Mouse (Mus musculus): ENCODE data around the gene Spns2. TPM values are rescaled to one million over a fixed set of nuclear protein-coding genes. Genes with fewer than 3 reads are reported as not detected.

Gene Spns2
- polyA plus RNA-seq, 1 experiment from 2014 or later = 2.4 TPM

- Histone ChIP-seq H3K4me3 (ENCODE audit: low read length) (no peak overlapping the region), H3K27me3 (ENCODE audit: control insufficient read depth, insufficient read depth, low read length) (no peaks in the 10 kb centered on the region), H3K9me3 (ENCODE audit: control insufficient read depth, low read length) (no peaks in the 10 kb centered on the region), H3K4me2 (replicated peaks; ENCODE audit: low read depth, low read length) (no peak overlapping the region), H3K27ac (ENCODE audit: low read depth, low read length) (no peak overlapping the region), H3K9ac (ENCODE audit: low read depth, low read length) (no peak overlapping the region), H3K4me1 (ENCODE audit: control insufficient read depth, insufficient read depth, low read length) (peaks cover 23% of the 10 kb centered on the region; the same call in 1 of the 2 replicates), H3K36me3 (ENCODE audit: control insufficient read depth, insufficient read depth, low read length) (no peaks in the 10 kb centered on the region)
- ATAC-seq (ENCODE audit: low FRiP score, low TSS enrichment) = no peak
- 21% methylated on average over 4 of the region's 4 CpGs for WGBS
Measured at GRCm38 (mm10) chr11:72417376-72417775, 72.3 kb downstream of the Spns2 start.

- Histone ChIP-seq H3K4me3 (ENCODE audit: low read length) (no peak overlapping the region), H3K27ac (ENCODE audit: low read depth, low read length) (no peak overlapping the region), H3K9me3 (ENCODE audit: control insufficient read depth, low read length) (no peaks in the 10 kb centered on the region), H3K36me3 (ENCODE audit: control insufficient read depth, insufficient read depth, low read length) (no peaks in the 10 kb centered on the region), H3K9ac (ENCODE audit: low read depth, low read length) (no peak overlapping the region), H3K4me2 (replicated peaks; ENCODE audit: low read depth, low read length) (no peak overlapping the region), H3K27me3 (ENCODE audit: control insufficient read depth, insufficient read depth, low read length) (no peaks in the 10 kb centered on the region), H3K4me1 (ENCODE audit: control insufficient read depth, insufficient read depth, low read length) (peaks cover 27% of the 10 kb centered on the region; the same call in 1 of the 2 replicates)
- 82% methylated on average over 5 of the region's 5 CpGs for WGBS
- ATAC-seq (ENCODE audit: low FRiP score, low TSS enrichment) = no peak
Measured at GRCm38 (mm10) chr11:72416666-72417065, 73.0 kb downstream of the Spns2 start.

GRCm38 (mm10) chr11:72415155-72415554 is 74.5 kb downstream of the Spns2 start:
- Histone ChIP-seq H3K4me3 (ENCODE audit: low read length) (no peak overlapping the region), H3K27ac (ENCODE audit: low read depth, low read length) (no peak overlapping the region), H3K9me3 (ENCODE audit: control insufficient read depth, low read length) (no peaks in the 10 kb centered on the region), H3K9ac (ENCODE audit: low read depth, low read length) (no peak overlapping the region), H3K36me3 (ENCODE audit: control insufficient read depth, insufficient read depth, low read length) (no peaks in the 10 kb centered on the region), H3K4me1 (ENCODE audit: control insufficient read depth, insufficient read depth, low read length) (peaks cover 28% of the 10 kb centered on the region; the same call in 1 of the 2 replicates), H3K4me2 (replicated peaks; ENCODE audit: low read depth, low read length) (no peak overlapping the region), H3K27me3 (ENCODE audit: control insufficient read depth, insufficient read depth, low read length) (no peaks in the 10 kb centered on the region)
- ATAC-seq (ENCODE audit: low FRiP score, low TSS enrichment) = no peak
- 64% methylated on average over 8 of the region's 8 CpGs for WGBS

GRCm38 (mm10) chr11:72413601-72414190 is 76.0 kb downstream of the Spns2 start:
- Histone ChIP-seq H3K4me3 (ENCODE audit: low read length) (no peak overlapping the region), H3K9me3 (ENCODE audit: control insufficient read depth, low read length) (no peaks in the 10 kb centered on the region), H3K4me1 (ENCODE audit: control insufficient read depth, insufficient read depth, low read length) (peaks cover 41% of the 10 kb centered on the region; the same call in 1 of the 2 replicates), H3K4me2 (replicated peaks; ENCODE audit: low read depth, low read length) (no peak overlapping the region), H3K9ac (ENCODE audit: low read depth, low read length) (no peak overlapping the region), H3K36me3 (ENCODE audit: control insufficient read depth, insufficient read depth, low read length) (no peaks in the 10 kb centered on the region), H3K27ac (ENCODE audit: low read depth, low read length) (no peak overlapping the region), H3K27me3 (ENCODE audit: control insufficient read depth, insufficient read depth, low read length) (no peaks in the 10 kb centered on the region)
- 41% methylated on average over 5 of the region's 5 CpGs for WGBS
- ATAC-seq (ENCODE audit: low FRiP score, low TSS enrichment) = no peak

- no peak overlapping the region for H3K27ac ChIP-seq (ENCODE audit: low read depth, low read length)
- H3K4me1 ChIP-seq (ENCODE audit: control insufficient read depth, insufficient read depth, low read length) = peaks cover 44% of the 10 kb centered on the region
- H3K4me2 ChIP-seq (replicated peaks; ENCODE audit: low read depth, low read length) = no peak overlapping the region
- H3K4me3 ChIP-seq (ENCODE audit: low read length) = no peak overlapping the region
- no peak for ATAC-seq (ENCODE audit: low FRiP score, low TSS enrichment)
- H3K9me3 ChIP-seq (ENCODE audit: control insufficient read depth, low read length) = no peaks in the 10 kb centered on the region
- no peaks in the 10 kb centered on the region for H3K27me3 ChIP-seq (ENCODE audit: control insufficient read depth, insufficient read depth, low read length)
- 72% methylated on average over 7 of the region's 7 CpGs for WGBS
- H3K9ac ChIP-seq (ENCODE audit: low read depth, low read length) = no peak overlapping the region
- no peaks in the 10 kb centered on the region for H3K36me3 ChIP-seq (ENCODE audit: control insufficient read depth, insufficient read depth, low read length)
Measured at GRCm38 (mm10) chr11:72413016-72413415, 76.7 kb downstream of the Spns2 start.

- Histone ChIP-seq H3K4me2 (replicated peaks; ENCODE audit: low read depth, low read length) (peak overlapping the region; percentile 99), H3K27ac (ENCODE audit: low read depth, low read length) (no peak overlapping the region), H3K9ac (ENCODE audit: low read depth, low read length) (peak overlapping the region; percentile 93; the same call in 1 of the 2 replicates), H3K27me3 (ENCODE audit: control insufficient read depth, insufficient read depth, low read length) (no peaks in the 10 kb centered on the region), H3K9me3 (ENCODE audit: control insufficient read depth, low read length) (no peaks in the 10 kb centered on the region), H3K36me3 (ENCODE audit: control insufficient read depth, insufficient read depth, low read length) (no peaks in the 10 kb centered on the region), H3K4me3 (ENCODE audit: low read length) (peak overlapping the region; percentile 90), H3K4me1 (ENCODE audit: control insufficient read depth, insufficient read depth, low read length) (peaks cover 48% of the 10 kb centered on the region)
- peak; percentile 13; the same call in 1 of the 2 replicates for ATAC-seq (ENCODE audit: low FRiP score, low TSS enrichment)
- 24% methylated on average over 9 of the region's 9 CpGs for WGBS
Measured at GRCm38 (mm10) chr11:72411945-72412344, 77.8 kb downstream of the Spns2 start.

GRCm38 (mm10) chr11:72411093-72411921 is 78.4 kb downstream of the Spns2 start, which contains the start of gene Smtnl2:
Smtnl2 (minus strand) TSS chr11:72411713.
- under 1% methylated on average over 83 of the region's 86 CpGs for WGBS
- Histone ChIP-seq H3K9me3 (ENCODE audit: control insufficient read depth, low read length) (no peaks in the 10 kb centered on the region), H3K4me2 (replicated peaks; ENCODE audit: low read depth, low read length) (peak within 1 kb of the TSS; percentile 99), H3K4me3 (ENCODE audit: low read length) (peak within 1 kb of the TSS; percentile 90), H3K9ac (ENCODE audit: low read depth, low read length) (peak within 1 kb of the TSS; percentile 93), H3K27ac (ENCODE audit: low read depth, low read length) (peak within 1 kb of the TSS; percentile 90), H3K4me1 (ENCODE audit: control insufficient read depth, insufficient read depth, low read length) (peaks cover 55% of the 10 kb centered on the region), H3K36me3 (ENCODE audit: control insufficient read depth, insufficient read depth, low read length) (no peaks in the 10 kb centered on the region), H3K27me3 (ENCODE audit: control insufficient read depth, insufficient read depth, low read length) (no peaks in the 10 kb centered on the region)
- ATAC-seq (ENCODE audit: low FRiP score, low TSS enrichment) = peak; percentile 93

GRCm38 (mm10) chr11:72410521-72411092 is 79.1 kb downstream of the Spns2 start:
- peak overlapping the region; percentile 90 for H3K4me3 ChIP-seq (ENCODE audit: low read length)
- H3K9me3 ChIP-seq (ENCODE audit: control insufficient read depth, low read length) = no peaks in the 10 kb centered on the region
- WGBS = 1% methylated on average over 25 of the region's 25 CpGs
- peaks cover 62% of the 10 kb centered on the region for H3K4me1 ChIP-seq (ENCODE audit: control insufficient read depth, insufficient read depth, low read length)
- H3K36me3 ChIP-seq (ENCODE audit: control insufficient read depth, insufficient read depth, low read length) = no peaks in the 10 kb centered on the region
- H3K27me3 ChIP-seq (ENCODE audit: control insufficient read depth, insufficient read depth, low read length) = no peaks in the 10 kb centered on the region
- peak overlapping the region; percentile 93 for H3K9ac ChIP-seq (ENCODE audit: low read depth, low read length)
- peak overlapping the region; percentile 90 for H3K27ac ChIP-seq (ENCODE audit: low read depth, low read length)
- peak; percentile 41 for ATAC-seq (ENCODE audit: low FRiP score, low TSS enrichment)
- peak overlapping the region; percentile 99 for H3K4me2 ChIP-seq (replicated peaks; ENCODE audit: low read depth, low read length)
